Mouse (Mus musculus) neural tube, embryonic 14.5 days (tissue): ENCODE measurements around the gene Gm42669. TPM values are rescaled to one million over a fixed set of nuclear protein-coding genes. Genes with fewer than 3 reads are reported as not detected.
A peak's percentile ranks its signal among the peaks of the same experiment; 100 is the strongest.

ENCODE experiments used
- ATAC-seq: fragments of 200-750 bp; cut with Nextera tagmentation; 2 replicates; pipeline ENCODE4 v1.8.0; 2017; ENCODE audit warnings: low read depth, mild to moderate bottlenecking, moderate TSS enrichment, moderate library complexity
- H3K27ac ChIP-seq: fragments of 300-500 bp; sonication (generic); 2 replicates; pipeline ENCODE4 v1.5.1; 2014; ENCODE audit warnings: low read depth, mild to moderate bottlenecking, control low read depth, low read length, moderate library complexity, mixed read lengths
- H3K27me3 ChIP-seq: fragments of 300-500 bp; sonication (generic); 2 replicates; pipeline ENCODE4 v1.6.1; 2014; ENCODE audit warnings: low read length; ENCODE audit not compliant: control insufficient read depth, insufficient read depth
- H3K36me3 ChIP-seq: fragments of 300-500 bp; sonication (generic); 2 replicates; pipeline ENCODE4 v1.6.1; 2014; ENCODE audit warnings: low read length, mixed read lengths; ENCODE audit not compliant: control insufficient read depth, insufficient read depth
- H3K4me1 ChIP-seq: fragments of 300-500 bp; sonication (generic); 2 replicates; pipeline ENCODE4 v1.6.1; 2014; ENCODE audit warnings: low read length; ENCODE audit not compliant: control insufficient read depth, insufficient read depth
- H3K4me2 ChIP-seq: fragments of 300-500 bp; sonication (generic); 2 replicates; pipeline ENCODE4 v1.6.1; 2014; ENCODE audit warnings: mild to moderate bottlenecking, low read depth, low read length, control low read depth
- H3K4me3 ChIP-seq: fragments of 300-500 bp; sonication (generic); 2 replicates; pipeline ENCODE4 v1.5.1; 2014; ENCODE audit warnings: low read depth, low read length, control low read depth, mixed read lengths
- H3K9ac ChIP-seq: fragments of 300-500 bp; sonication (generic); replicated peaks from 2 replicates; pipeline ENCODE4 v1.6.1; 2014; ENCODE audit warnings: low read depth, mild to moderate bottlenecking, control low read depth, low read length, mixed read lengths
- H3K9me3 ChIP-seq: fragments of 300-500 bp; sonication (generic); 2 replicates; pipeline ENCODE4 v1.6.1; 2016; ENCODE audit warnings: low read length; ENCODE audit not compliant: control insufficient read depth
- WGBS: fragments of 180-500 bp; shearing (Covaris S2); extraction: QIAGEN DNeasy Blood & Tissue Kit; methylation state at CpG from one replicate; pipeline ENCODE4 v1.1.7; 2014; 5-methylcytosine and 5-hydroxymethylcytosine counted together
- polyA plus RNA-seq: library from polyadenylated mRNA; unstranded; fragments of >200 nt; fragmentation: Nextera tagmentation; extraction: Ambion mirVana; gene quantifications from 2 replicates; pipeline ENCODE4 v1.2.1, GENCODE M21; 2014

The Gm42669 gene
- polyA plus RNA-seq, 1 experiment from 2014 or later = 1.2 TPM

DNA sequence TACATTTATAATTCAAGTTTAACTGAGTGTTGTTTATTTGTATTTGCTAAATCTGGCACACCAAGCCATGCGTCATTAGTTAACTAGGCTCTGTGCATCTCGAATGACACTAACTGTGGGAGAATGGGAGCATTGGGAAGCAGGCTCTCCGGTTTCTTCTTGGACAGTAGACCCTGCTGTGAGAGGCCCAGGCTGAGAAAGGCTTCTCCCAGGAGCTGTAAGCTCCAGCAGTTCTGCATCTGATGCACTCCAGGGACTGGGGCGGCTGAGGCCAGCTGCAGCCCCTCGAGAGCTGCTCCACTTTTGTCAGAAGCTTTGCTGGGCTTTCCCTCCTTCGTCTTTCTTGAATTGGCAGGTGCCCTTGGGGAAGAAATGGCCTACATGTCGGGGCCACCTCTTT lies 34.3 kb downstream of the Gm42669 start:
- Histone ChIP-seq H3K9me3 (no peaks in the 10 kb centered on the region), H3K4me3 (no peak overlapping the region), H3K27ac (no peak overlapping the region), H3K4me2 (no peak overlapping the region), H3K27me3 (no peaks in the 10 kb centered on the region), H3K9ac (no peak overlapping the region), H3K36me3 (no peaks in the 10 kb centered on the region), H3K4me1 (no peaks in the 10 kb centered on the region)
- 34% methylated on average over 7 of the region's 7 CpGs for WGBS
- no peak for ATAC-seq

GRCm38 (mm10) chr5:107545927-107546326 lies 38.5 kb downstream of the Gm42669 start:
- Histone ChIP-seq H3K9me3 (no peaks in the 10 kb centered on the region), H3K27me3 (no peaks in the 10 kb centered on the region), H3K27ac (no peak overlapping the region), H3K36me3 (no peaks in the 10 kb centered on the region), H3K4me2 (no peak overlapping the region), H3K4me1 (no peaks in the 10 kb centered on the region), H3K4me3 (no peak overlapping the region), H3K9ac (no peak overlapping the region)
- WGBS = 87% methylated on average over 4 of the region's 4 CpGs
- ATAC-seq = no peak

GRCm38 (mm10) chr5:107547955-107548354 lies 40.5 kb downstream of the Gm42669 start:
- Histone ChIP-seq H3K9ac (no peak overlapping the region), H3K27me3 (no peaks in the 10 kb centered on the region), H3K4me1 (no peaks in the 10 kb centered on the region), H3K36me3 (no peaks in the 10 kb centered on the region), H3K27ac (no peak overlapping the region), H3K9me3 (no peaks in the 10 kb centered on the region), H3K4me3 (no peak overlapping the region), H3K4me2 (no peak overlapping the region)
- 92% methylated on average over 3 of the region's 3 CpGs for WGBS
- ATAC-seq = no peak

GRCm38 (mm10) chr5:107548444-107548843 lies 41.0 kb downstream of the Gm42669 start:
- WGBS = 88% methylated on average over 3 of the region's 3 CpGs
- no peak overlapping the region for H3K4me3 ChIP-seq

GRCm38 (mm10) chr5:107554336-107554735 lies 46.9 kb downstream of the Gm42669 start:
- H3K27ac ChIP-seq = no peak overlapping the region
- H3K27me3 ChIP-seq = no peaks in the 10 kb centered on the region
- H3K9ac ChIP-seq = no peak overlapping the region
- no peak overlapping the region for H3K4me2 ChIP-seq
- H3K36me3 ChIP-seq = peaks cover 14% of the 10 kb centered on the region
- H3K9me3 ChIP-seq = no peaks in the 10 kb centered on the region
- ATAC-seq = no peak
- H3K4me3 ChIP-seq = no peak overlapping the region
- H3K4me1 ChIP-seq = no peaks in the 10 kb centered on the region
- 91% methylated on average over 5 of the region's 5 CpGs for WGBS

More at GRCm38 (mm10) chr5:107548444-107548843, 41.0 kb downstream of the Gm42669 start:
- Histone ChIP-seq H3K4me1 (no peaks in the 10 kb centered on the region), H3K4me2 (no peak overlapping the region), H3K27me3 (no peaks in the 10 kb centered on the region), H3K9me3 (no peaks in the 10 kb centered on the region), H3K27ac (no peak overlapping the region), H3K9ac (no peak overlapping the region), H3K36me3 (no peaks in the 10 kb centered on the region)
- ATAC-seq = no peak

DNA sequence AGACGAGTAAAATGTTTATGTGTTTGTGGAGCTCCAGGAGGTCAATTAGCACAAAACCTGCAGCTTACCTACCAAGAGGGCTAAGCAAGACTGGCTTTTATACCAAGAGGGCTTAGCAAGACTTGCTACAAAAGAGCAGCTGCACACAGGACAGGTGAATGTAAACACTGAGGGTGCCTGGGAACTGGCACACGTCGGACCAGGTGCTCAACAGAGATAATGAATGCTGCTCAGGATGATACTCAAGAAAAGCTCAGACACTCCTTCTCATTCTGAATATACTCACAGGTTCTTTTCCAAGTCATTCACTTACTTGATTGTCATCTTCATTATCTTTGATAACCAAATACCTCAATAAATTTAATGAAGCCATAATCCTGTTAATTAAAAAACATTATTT lies 49.5 kb downstream of the Gm42669 start:
- Histone ChIP-seq H3K9me3 (no peaks in the 10 kb centered on the region), H3K4me3 (no peak overlapping the region), H3K9ac (no peak overlapping the region), H3K4me1 (no peaks in the 10 kb centered on the region), H3K36me3 (peaks cover 15% of the 10 kb centered on the region), H3K4me2 (no peak overlapping the region), H3K27ac (no peak overlapping the region), H3K27me3 (no peaks in the 10 kb centered on the region)
- no peak for ATAC-seq
- 93% methylated on average over 3 of the region's 3 CpGs for WGBS

GRCm38 (mm10) chr5:107569148-107569547 lies 61.7 kb downstream of the Gm42669 start:
- Histone ChIP-seq H3K9ac (no peak overlapping the region), H3K36me3 (peaks cover 10% of the 10 kb centered on the region; the same call in 1 of the 2 replicates), H3K27ac (no peak overlapping the region), H3K4me3 (no peak overlapping the region), H3K27me3 (no peaks in the 10 kb centered on the region), H3K4me2 (no peak overlapping the region), H3K4me1 (no peaks in the 10 kb centered on the region), H3K9me3 (no peaks in the 10 kb centered on the region)
- WGBS = 90% methylated on average over 9 of the region's 9 CpGs
- no peak; the same call in 1 of the 2 replicates for ATAC-seq

GRCm38 (mm10) chr5:107597301-107598077 lies 90.1 kb downstream of the Gm42669 start, which contains the start of the genes Rpap2 and Glmn:
Gene Rpap2 (plus strand): TSS chr5:107597373.
Gene Glmn (minus strand): TSS chr5:107597888.
- WGBS = under 1% methylated on average over 48 of the region's 64 CpGs
- peaks cover 3% of the 10 kb centered on the region for H3K36me3 ChIP-seq
- H3K9ac ChIP-seq = peak within 1 kb of the TSS; percentile 72
- peak within 1 kb of the TSS; percentile 75 for H3K27ac ChIP-seq
- no peaks in the 10 kb centered on the region for H3K9me3 ChIP-seq
- peak; percentile 96 for ATAC-seq
- H3K4me1 ChIP-seq = peaks cover 4% of the 10 kb centered on the region; the same call in 1 of the 2 replicates
- no peaks in the 10 kb centered on the region for H3K27me3 ChIP-seq
- H3K4me2 ChIP-seq = peak within 1 kb of the TSS; percentile 72
- H3K4me3 ChIP-seq = peak within 1 kb of the TSS; percentile 50

GRCm38 (mm10) chr5:107598380-107598779 lies 91.0 kb downstream of the Gm42669 start:
- H3K36me3 ChIP-seq = peaks cover 4% of the 10 kb centered on the region; the same call in 1 of the 2 replicates
- H3K27me3 ChIP-seq = no peaks in the 10 kb centered on the region
- WGBS = 9% methylated on average over 4 of the region's 4 CpGs
- H3K4me2 ChIP-seq = peak overlapping the region; percentile 72
- H3K4me3 ChIP-seq = peak overlapping the region; percentile 50
- H3K9me3 ChIP-seq = no peaks in the 10 kb centered on the region
- no peak overlapping the region; the same call in 1 of the 2 replicates for H3K27ac ChIP-seq
- no peak for ATAC-seq
- H3K9ac ChIP-seq = peak overlapping the region; percentile 72; the same call in 1 of the 2 replicates
- H3K4me1 ChIP-seq = peaks cover 4% of the 10 kb centered on the region; the same call in 1 of the 2 replicates
